Mouse (Mus musculus) adrenal gland, postnatal 4 days (tissue): ENCODE measurements around the gene Artn. TPM values are rescaled to one million over a fixed set of nuclear protein-coding genes. Genes with fewer than 3 reads are reported as not detected.

Experiments
- DNase-seq, 2 experiments: peaks; one replicate each; pipeline ENCODE4 v3.0.0; 2021 to 2022; ENCODE audit warnings: low spot score in 2 of 2, mixed read lengths in 2 of 2
- long read RNA-seq, 2 experiments: library from polyadenylated mRNA; stranded (forward); transcript quantifications; one replicate each; pipeline ENCODE4 v2.0.0; 2021
- total RNA-seq, 2 experiments: library from RNA; stranded (reverse); gene quantifications; 2 replicates each; pipeline ENCODE4 v1.2.3; 2021

The Artn gene
- under 1 TPM; 0.45 to 0.90 TPM for total RNA-seq
- long read RNA-seq, experiment 1 = 0 reads
- long read RNA-seq, experiment 2, partial matches to known transcripts = 2 of 5 reads
- long read RNA-seq, experiment 2, other reads (novel, unspliced or antisense) = 3 of 5 reads

DNA sequence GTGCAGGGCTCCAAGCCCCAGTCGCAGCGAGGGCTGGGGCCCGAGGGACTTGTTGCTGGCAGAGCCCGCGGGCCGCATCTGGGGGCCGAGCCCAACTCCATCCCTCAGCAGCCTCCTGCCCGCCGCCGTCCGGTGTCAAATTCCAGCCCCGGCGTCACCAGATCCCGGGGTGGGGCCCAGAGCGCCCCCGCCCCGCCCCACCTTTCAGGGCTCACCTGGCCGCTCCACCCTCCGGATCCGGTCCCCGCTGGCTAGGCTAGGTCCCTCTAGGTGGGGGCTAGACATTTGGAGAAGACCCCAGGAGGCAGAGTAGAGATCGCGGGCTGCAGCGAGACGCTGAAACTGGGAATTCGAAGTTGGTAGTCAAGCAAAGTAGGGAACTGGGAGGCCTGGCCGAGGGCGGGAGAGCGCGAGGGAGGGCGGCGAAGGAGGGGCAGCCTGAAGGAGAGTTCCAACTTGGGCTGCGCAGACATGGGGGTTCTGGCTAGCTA lies at the start of gene Artn:
TSS of gene Artn (minus strand) at position 373 of the 491 bp plus-strand sequence.
- no peak for DNase-seq

DNA sequence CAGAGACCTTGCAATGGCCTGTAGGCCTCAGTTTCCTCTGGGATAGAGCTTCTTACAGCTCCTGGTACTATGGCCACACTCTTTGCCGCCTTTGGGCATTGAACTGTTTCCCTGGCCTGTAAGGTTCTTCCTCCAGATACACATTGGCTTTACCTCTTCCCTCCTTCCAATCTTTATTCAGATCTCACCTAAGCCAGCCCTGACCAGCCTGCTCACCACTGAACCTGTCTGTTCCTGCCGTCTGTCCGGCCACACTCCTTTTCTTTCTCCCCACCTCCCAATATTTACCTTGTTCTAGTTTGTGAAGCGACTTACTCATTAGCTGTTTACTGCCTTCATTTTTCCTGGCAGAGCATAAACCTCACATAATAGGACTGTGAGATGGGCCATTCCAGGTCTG lies 49.6 kb upstream of the Artn start:
- no peak for DNase-seq

DNA sequence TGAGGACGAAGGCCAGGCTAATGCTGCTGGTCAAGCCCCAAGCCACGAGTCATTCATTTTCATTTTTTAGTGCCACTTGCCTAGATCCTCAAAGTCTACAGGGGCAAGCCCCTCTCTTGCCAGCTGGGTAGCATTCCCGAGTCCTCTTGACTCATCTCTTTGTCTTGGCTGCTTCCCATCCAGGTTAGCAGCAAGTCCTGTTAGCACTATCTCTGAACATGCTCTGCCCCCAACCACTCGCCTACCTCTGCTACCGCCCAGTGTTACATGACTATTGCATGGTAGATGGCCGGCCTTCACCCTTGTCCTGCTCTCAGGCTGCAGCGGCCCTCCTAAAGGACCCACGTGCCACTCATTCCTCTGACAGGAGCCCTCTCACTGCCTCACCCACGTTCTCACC lies 48.7 kb upstream of the Artn start:
- no peak for DNase-seq

DNA sequence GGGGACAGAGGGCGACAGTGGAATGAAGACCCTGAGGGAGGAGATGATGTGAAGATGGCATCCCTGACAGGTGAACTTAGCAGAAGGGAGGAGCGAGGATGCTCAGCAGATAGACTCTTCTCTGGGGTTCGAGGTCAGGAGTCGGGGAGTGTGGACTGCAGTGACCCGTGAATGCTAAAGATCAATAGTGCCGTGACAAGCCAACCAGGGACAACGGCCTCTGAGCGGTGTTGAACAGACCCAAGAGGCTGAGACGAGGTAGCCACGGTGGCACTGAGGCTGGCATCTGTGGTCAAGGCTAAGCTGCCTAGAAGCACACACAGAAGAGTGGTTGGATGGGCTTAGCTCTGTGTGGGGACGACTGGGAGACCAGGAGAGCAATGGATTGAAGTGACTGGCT lies 48.3 kb upstream of the Artn start:
- DNase-seq = no peak

DNA sequence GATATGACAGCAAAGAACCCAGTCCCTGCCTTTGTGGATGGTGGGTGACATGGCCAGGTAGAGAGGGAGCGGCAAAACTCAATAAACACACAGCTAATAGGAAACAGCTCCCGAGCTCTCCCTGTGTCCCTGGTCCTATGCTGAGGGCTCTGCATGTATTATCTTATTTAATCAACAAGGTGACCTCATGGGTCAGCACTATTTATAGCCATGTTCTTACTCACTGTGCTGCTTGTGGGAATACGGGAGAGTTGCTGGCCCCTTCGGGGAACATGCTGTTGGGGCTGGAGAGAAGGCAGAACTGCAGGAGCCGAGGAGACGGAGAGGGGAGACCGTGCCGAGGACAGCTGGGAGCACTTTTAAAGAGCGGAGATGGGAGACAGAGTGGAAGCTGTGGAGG lies 47.8 kb upstream of the Artn start:
- DNase-seq = no peak

DNA sequence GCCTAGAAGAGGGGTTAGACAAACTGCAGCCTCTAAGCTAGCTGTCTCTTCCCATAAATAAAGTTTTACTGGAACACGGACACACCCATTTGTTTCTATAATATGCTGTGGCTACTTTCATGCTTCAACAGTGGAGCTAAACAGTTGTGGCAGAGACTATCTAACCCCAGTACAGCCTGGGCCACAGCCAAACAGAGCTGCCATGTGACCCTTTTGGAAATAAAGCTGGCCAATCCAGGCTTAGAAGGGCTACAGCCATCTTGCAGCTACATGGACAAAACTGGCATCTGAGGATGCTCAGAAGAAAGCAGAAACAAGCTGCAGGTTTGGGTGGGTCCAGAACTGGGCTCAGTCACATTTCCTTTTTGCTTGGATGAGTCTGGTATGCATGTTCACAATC lies 46.3 kb upstream of the Artn start:
- DNase-seq = no peak

DNA sequence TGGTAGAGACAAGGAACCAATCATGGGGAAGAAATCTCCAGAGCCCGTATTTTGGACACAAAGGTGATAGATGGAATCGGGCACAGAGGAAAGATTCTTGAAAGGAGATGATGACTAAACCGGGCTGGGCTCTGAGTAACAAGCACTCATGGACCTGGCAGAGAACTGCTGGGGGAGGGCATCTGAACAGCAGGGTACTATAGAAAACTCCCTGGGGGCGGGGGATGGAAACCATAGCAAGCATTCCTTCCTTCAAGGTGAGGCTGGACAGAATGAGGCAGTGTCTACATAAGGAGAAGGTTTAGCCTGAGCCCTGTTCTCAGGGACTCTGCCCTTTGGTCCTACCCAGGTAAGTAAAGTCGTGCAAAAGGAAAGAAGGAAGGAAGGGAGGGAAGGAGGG lies 45.2 kb upstream of the Artn start:
- DNase-seq = no peak

DNA sequence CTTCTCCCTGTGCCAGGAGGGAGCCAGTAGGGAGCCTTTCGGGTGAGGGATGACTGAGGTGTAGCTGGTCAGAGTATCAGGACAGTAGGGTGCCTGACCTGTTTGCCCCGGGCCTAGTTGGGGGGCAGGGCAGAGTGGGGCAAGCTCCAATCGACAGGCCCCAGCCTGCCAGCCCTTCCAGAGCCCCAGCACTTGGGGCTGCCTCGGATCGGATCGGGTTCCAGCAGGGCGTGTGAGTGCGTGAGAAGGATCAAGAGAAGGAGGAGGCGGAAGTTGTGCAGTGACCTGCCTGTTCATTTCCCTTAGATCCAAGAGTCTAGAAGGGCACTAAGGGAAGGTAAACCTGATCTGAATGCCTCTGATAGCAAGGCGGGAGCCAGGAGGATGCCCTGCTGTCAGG lies 43.4 kb upstream of the Artn start:
- no peak for DNase-seq

DNA sequence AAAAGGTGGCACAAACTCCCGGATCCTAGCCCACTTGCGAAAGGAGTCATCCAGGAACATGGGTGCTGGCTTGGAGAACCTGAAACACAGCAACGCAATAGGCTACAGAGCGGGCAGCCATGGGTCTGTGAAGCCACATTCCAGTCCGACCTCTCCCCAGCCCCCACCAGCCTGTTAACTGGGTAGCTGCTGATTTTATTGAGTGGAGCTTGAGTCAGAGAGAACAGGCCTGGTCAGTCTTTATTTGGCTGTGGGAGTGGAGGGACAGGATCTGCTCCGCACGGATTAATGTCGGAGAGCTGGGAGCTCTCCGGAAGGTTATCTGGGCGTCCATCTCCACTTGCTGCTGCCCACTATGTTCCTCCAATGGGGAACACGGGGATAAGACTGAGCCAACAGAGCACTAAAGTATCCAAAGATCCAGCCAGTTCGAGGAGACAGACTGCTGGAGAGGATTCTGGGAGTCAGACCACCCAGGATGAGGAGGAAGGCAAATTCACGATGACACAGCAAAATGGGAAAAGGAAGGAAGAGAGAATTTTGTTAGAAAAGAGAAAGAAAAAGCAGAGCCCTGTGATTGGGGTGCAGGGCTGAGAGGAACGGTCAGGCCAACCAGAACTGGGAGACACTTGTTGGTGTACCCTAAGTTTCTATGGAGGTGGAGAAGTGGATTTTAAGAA lies 34.9 kb upstream of the Artn start:
- no peak for DNase-seq

DNA sequence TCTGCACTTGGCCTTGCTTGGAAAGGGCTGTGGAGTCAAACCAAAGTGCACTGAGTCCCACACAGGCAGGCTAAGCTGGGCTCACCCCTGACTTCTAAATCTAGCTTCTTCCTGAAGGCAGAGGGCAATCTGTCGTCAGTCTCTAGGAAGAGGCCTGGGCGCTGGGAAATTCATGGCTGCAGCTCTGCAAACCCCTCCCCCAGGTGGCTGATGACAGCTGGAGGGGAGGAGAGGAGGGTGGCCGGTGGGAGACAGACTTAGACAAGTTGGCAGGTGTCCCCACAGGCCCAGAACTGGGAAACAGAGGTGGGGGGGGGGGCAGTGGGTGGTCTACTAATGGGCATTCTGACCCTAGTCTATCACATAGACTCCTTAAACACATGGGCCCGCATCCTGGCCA lies 27.9 kb upstream of the Artn start:
- DNase-seq = no peak

DNA sequence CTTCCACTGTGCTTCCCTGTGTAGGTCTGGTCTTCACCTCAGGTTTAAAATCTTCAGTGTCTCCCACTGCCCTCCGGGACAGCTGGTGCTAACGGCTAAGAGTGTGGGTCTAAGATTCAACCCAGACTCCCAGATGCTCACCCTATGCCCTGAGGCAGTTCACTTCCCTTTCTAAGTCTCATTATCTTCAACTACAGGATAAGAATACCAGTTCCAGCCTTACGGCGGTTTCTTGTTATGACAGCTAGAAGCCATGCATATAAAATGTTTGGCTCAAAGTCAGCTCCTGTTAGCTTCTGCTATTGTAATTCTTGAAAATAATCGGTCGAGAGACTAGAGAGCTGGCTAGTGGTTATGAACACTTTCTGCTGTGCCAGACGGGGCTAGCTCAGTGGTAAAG lies 17.9 kb upstream of the Artn start:
- no peak for DNase-seq

DNA sequence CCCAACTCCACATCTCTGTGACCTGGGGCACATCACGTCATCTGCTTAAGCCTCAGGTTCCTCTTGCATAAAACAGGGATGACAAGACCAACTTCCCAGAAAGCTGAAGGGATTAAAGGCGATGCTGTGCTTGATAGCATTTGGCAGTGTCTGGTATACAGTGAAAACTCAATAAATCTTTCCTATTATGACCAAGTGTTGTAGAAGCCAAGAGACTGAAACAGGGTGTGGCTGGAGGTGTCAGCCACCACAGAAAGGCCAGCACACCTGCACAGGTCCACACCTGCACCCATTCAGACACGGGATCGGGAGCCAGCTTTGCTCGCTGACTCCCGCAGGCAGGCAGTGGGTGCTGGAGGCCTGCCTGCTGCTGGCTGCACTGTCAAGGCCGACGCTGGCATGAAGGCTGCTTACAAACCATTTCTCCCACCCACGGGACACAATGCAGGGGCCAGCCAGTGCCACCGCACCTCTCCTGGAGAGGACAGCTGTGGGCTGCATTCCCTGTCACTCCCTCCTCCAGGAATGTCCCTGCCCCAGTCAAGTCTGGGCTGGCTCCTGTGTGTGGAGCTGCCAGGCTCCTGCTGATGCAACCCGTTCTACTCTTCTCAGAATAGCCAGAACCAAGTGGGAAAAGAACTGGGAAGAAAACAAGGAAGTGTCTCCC lies 17.2 kb upstream of the Artn start:
- DNase-seq = no peak

DNA sequence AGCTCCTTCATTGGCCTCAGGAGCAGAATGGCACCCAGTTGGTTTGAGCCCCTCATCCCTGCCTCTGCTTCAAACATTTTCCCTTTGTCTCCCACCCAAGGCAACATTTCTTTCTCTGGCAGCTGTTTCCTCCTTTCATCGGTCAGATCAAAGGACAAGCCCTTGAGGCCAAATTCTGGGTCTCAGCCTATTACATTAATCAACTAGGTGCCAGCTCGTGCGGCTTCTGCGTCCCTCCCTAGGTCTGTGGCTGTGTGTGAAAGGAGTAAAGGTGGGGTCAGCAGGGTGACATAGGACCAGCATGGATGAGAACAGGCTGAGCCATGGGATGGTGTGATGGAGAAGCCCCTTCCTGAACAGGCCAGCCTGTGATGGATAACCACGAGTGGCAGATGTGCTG lies 13.8 kb upstream of the Artn start:
- no peak for DNase-seq

DNA sequence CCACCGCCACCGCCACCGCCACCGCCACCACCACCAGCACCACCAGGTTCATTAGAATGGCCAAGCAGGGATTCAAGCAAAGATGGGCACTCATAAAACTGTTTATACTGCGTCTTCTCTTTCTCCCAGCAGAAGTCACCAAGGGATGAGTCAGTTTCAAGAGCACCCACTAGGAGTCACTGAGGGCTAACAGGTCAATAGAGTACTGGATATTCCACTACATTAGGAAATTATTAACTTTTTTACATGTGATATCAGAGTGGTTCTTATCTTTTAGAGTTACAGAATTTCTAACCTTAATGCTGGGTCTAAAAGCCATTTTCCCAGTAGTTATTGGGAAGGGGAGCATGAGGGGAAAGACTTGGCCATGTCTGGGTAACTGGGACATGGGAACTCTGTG lies 7.4 kb upstream of the Artn start:
- no peak for DNase-seq

DNA sequence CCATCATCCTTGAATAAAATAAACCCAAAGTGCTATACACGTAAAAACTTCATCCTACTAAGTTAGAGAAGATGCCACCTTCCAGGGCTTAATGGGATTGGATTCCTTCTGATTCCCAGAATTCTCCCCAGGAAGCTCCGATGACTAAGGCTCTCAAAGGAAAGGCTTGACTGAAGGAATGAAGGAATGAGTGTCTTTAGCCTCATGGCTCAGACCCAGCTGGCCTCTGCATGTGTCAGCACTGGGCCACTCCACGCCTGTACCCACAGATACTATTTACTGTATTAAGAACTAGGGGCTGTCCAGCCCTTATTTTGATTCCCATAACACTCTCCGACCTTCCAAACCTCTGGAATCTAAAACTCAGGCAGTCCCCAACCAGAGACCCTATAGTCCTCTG lies 4.5 kb upstream of the Artn start:
- no peak for DNase-seq

DNA sequence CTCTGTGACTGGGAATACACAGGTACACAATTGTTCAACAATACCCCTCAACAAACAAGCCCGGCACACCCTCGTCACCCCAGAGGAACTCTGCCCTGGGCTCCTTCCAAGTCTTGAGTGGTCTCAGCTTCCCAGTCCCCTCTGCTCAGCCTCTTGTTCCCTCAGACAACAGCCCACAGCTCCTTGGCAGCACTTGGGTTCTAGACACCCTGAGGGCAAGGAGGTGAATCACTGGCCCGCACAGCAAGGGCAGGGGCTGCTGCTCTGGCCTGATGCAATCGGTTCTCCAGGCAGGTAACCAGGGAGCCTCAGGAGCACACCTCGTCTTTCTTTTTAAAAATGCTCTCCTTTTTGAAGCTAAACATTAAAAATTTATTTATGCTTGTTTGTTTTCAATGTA lies 3.7 kb upstream of the Artn start:
- no peak for DNase-seq

DNA sequence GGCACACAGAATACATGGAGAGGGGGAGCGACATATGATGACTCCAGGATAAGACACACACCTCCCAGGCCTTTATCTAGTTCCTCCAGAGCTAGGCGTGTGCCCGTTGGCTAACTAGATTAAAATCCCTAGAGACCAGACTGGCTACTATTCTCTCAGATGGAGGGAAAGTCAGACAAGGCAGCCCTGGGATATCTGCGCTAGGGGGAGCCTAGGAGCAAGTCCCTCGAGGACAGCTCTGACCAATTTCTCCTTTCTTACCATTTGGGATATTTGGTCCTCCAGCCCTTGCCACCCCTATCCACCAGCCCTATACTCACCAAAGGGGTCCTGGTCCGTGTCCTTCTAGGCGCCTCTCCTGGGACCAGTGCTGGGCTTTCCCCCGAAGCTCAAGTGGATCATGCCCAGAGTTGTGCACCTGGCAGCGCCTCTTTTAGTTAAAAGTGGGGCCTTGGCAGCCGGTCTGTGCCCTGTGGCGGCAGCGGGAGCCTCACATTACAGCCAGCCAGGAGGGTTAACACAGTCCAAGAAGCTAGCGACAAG lies 793 bp downstream of the Artn start:
- no peak for DNase-seq

DNA sequence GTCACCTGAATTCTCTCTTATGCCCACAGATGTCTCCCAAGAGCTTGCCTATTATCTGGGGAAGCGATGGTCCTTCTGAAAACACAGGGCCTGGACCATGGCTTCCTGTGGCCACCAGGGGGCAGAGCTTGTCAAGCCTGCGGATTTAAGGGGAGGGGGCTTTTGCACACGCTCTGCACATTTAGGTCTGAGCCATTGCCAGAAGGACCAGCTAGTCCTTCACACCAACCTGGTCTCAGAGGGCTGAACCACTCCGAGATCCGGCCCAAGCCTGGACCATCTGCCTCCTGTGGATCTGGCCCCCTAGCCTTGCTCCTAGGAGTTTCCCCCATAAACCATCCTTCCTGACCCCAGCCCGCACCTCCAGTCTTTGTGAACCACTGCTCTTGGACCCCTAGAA lies 1.3 kb downstream of the Artn start:
- DNase-seq = no peak

DNA sequence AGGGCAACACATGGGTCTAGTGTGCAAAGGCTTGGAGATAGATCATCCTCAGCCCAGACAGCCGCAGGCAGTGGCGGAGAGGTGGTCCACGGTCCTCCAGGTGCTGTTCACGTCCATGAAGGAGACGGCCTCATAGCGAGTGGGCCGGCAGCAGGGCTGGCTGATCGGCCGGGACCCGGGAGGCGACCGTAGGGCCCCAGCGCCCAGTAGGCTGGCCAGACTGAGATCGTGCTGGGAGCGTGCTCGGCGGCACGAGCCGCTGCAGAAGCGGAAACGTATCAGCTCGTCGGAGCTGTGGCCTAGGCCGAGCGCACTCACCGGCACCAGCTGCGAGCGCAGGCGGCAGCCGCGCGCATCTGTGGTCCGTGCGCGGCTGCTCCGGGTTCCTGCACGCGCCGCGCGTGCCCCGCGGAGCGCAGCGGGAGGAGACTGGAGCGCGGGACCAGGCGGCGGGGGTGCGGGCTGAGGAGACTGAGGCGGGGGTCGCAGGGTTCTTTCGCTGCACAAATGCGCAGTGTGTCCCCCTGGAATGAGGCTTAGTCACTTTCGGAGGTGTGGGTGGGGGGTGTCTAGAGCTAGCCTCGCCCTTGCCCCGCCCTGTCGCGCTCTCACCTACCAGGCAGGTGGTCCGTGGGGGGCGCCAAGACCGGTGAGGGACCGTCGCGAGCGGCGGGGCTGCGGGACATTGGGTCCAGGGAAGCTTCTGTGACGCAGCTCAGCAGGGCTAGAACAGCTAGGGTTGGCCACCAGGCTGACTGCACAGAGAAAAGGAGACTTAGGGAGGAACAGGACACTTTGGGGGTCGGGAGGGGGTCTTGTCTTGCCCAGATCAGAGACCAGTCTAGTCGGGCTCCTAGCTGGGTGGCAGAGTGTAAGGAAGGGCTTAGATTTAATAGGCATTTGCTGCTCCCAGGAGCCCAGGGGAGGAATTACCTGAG lies 2.7 kb downstream of the Artn start:
- DNase-seq = no peak

DNA sequence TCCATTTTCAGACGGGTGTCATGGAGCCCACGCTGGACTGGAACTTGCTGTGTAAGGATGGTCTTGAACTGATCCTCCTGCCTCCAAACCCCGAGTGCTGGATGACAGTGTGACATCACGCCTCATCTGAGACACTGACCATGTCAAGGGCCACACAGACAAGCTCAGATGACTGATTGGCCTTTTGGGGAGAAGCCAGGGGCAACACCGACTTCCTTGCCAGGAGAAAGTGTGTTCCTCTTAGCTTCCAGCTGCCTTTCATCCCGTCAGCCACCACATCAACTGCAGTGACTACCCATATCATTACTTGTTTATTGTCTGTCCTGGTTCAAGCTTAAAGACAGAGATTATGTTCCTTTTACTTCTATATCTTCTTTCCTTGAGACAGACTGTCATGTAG lies 4.6 kb downstream of the Artn start:
- no peak for DNase-seq

DNA sequence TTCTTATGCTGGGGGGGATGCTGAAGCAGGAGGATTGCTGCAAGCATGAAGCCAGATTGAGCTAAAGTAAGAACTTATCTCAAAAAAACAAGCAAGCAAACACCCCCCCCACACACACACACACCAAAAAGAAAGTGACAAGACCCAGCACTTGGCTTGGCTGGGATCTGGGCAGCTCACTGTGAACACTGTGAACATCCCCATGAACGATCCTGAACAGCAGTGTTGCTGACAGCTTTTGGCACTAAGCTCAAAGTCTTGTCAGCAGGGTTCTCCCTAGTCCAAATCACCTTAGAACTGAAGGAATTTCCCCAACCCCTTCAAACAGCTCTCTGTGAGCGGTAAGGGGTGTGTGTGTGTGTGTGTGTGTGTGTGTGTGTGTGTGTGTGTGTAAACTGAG lies 6.1 kb downstream of the Artn start:
- no peak for DNase-seq

DNA sequence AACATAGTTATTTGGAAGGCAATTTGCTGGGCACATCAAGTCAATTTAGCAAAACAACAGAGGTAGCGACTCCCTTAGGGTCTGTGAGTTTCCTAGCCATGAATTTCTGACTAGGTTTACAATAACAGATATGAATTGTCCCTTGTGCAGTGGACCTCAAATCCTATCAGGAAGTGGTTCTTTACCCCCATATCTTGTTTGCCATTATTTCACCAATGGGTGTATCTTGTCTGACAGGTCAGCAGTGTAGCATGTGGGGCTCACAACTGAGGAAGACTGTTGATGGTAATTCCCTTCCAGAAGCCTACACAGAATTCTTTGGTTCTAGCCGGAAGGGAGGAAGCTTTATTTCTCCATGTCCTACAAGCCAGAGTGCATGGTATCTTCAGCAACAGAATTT lies 8.2 kb downstream of the Artn start:
- DNase-seq = no peak
